Mouse (Mus musculus) myocyte (in vitro differentiated cells): ENCODE data around the gene Polr3f. TPM values are rescaled to one million over a fixed set of nuclear protein-coding genes. Genes with fewer than 3 reads are reported as not detected.

ENCODE experiments used
- H3K27me3 ChIP-seq: one replicate; pipeline ENCODE4 v1.6.1; 2011; ENCODE audit not compliant: control insufficient read depth, insufficient read depth, insufficient read length
- H3K36me3 ChIP-seq: one replicate; pipeline ENCODE4 v1.6.1; 2011; ENCODE audit not compliant: control insufficient read depth, insufficient read depth
- H3K4me2 ChIP-seq: one replicate; pipeline ENCODE4 v1.6.1; 2011; ENCODE audit warnings: low read depth, control low read depth
- H3K4me3 ChIP-seq: one replicate; pipeline ENCODE4 v1.5.1; 2011; ENCODE audit warnings: mild to moderate bottlenecking, control low read depth, moderate library complexity
- H3K79me2 ChIP-seq: one replicate; pipeline ENCODE4 v1.6.1; 2011; ENCODE audit not compliant: control insufficient read depth, insufficient read depth
- H3ac ChIP-seq: one replicate; pipeline ENCODE4 v1.6.1; 2011; ENCODE audit not compliant: control insufficient read depth, insufficient read length
- CEBPB ChIP-seq: IDR thresholded peaks from 2 replicates; pipeline ENCODE4 v1.6.1; 2011; ENCODE audit warnings: mild to moderate bottlenecking, moderate library complexity; ENCODE audit not compliant: poor library complexity, insufficient read depth, severe bottlenecking
- E2F4 ChIP-seq: IDR thresholded peaks from one replicate; pipeline ENCODE4 v1.6.1; 2011; ENCODE audit warnings: mild to moderate bottlenecking, control low read depth, moderate library complexity; ENCODE audit not compliant: insufficient read depth
- MAX ChIP-seq: IDR thresholded peaks from one replicate; pipeline ENCODE4 v1.6.1; 2011; ENCODE audit warnings: low read depth, mild to moderate bottlenecking, control low read depth
- MYOD1 ChIP-seq, 3 experiments: IDR thresholded peaks; one replicate each; pipeline ENCODE4 v1.6.1; 2011; ENCODE audit warnings: control low read depth in 2 of 3, low read depth in 2 of 3, mild to moderate bottlenecking in 2 of 3, moderate library complexity in 1 of 3; ENCODE audit not compliant: insufficient read length in 2 of 3, control insufficient read depth in 1 of 3
- MYOG ChIP-seq, 3 experiments: IDR thresholded peaks; one replicate each; pipeline ENCODE4 v1.6.1; 2011; ENCODE audit warnings: control low read depth in 2 of 3, low read depth in 2 of 3, mild to moderate bottlenecking in 2 of 3; ENCODE audit not compliant: insufficient read length in 2 of 3, control insufficient read depth in 1 of 3, insufficient read depth in 1 of 3
- POLR2A ChIP-seq: IDR thresholded peaks from one replicate; pipeline ENCODE4 v1.6.1; 2011; ENCODE audit warnings: low read depth, mild to moderate bottlenecking, control low read depth, moderate library complexity; ENCODE audit not compliant: insufficient read length
- POLR2AphosphoS2 ChIP-seq: IDR thresholded peaks from one replicate; pipeline ENCODE4 v1.6.1; 2011; ENCODE audit warnings: low read depth, control low read depth; ENCODE audit not compliant: insufficient read length
- REST ChIP-seq: IDR thresholded peaks from one replicate; pipeline ENCODE4 v1.6.1; 2011; ENCODE audit warnings: mild to moderate bottlenecking, control low read depth, moderate library complexity; ENCODE audit not compliant: insufficient read depth, insufficient read length
- SRF ChIP-seq: IDR thresholded peaks from one replicate; pipeline ENCODE4 v1.6.1; 2011; ENCODE audit warnings: low read depth; ENCODE audit not compliant: control insufficient read depth, insufficient read length
- TCF12 ChIP-seq: IDR thresholded peaks from one replicate; pipeline ENCODE4 v1.6.1; 2011; ENCODE audit warnings: mild to moderate bottlenecking, control low read depth; ENCODE audit not compliant: poor library complexity, insufficient read depth, severe bottlenecking
- TCF3 ChIP-seq: IDR thresholded peaks from one replicate; pipeline ENCODE4 v1.6.1; 2011; ENCODE audit warnings: low read depth, control low read depth; ENCODE audit not compliant: insufficient read length
- USF1 ChIP-seq: IDR thresholded peaks from one replicate; pipeline ENCODE4 v1.6.1; 2011; ENCODE audit warnings: low read depth, mild to moderate bottlenecking, control low read depth, moderate library complexity
- polyA plus RNA-seq: library from polyadenylated mRNA; unstranded; fragments of >200 nt; fragmentation: generic; extraction: Trizol; gene quantifications from one replicate; pipeline ENCODE4 v1.2.1, GENCODE M21; 2012; ENCODE audit warnings: missing spikeins

Gene Polr3f
- polyA plus RNA-seq, 1 experiment = 5.5 TPM

GRCm38 (mm10) chr2:144489342-144489741 lies 38.2 kb upstream of the Polr3f start:
- Histone ChIP-seq H3K27me3 (no peaks in the 10 kb centered on the region), H3K79me2 (no peaks in the 10 kb centered on the region), H3K4me2 (no peak overlapping the region), H3ac (no peak overlapping the region), H3K4me3 (no peak overlapping the region), H3K36me3 (no peaks in the 10 kb centered on the region)
- TF ChIP-seq TCF12 (no peak), SRF (no peak), E2F4 (no peak)

GRCm38 (mm10) chr2:144502134-144502533 lies 25.4 kb upstream of the Polr3f start:
- H3K79me2 ChIP-seq = no peaks in the 10 kb centered on the region
- TF ChIP-seq E2F4 (no peak), USF1 (no peak), MYOD1 (IDR thresholded peaks at IDR 0.05; ENCODE audit: control insufficient read depth in 1 of 3, insufficient read length in 2 of 3, low read depth in 2 of 3) (no peak), SRF (no peak), TCF12 (no peak), TCF3 (no peak), POLR2A (no peak)
- H3K27me3 ChIP-seq = peaks cover 39% of the 10 kb centered on the region

GRCm38 (mm10) chr2:144514619-144515018 lies 12.9 kb upstream of the Polr3f start:
- no peak overlapping the region for H3ac ChIP-seq
- no peaks in the 10 kb centered on the region for H3K79me2 ChIP-seq
- H3K4me3 ChIP-seq = no peak overlapping the region
- no peaks in the 10 kb centered on the region for H3K36me3 ChIP-seq
- TF ChIP-seq TCF12 (no peak), REST (no peak), TCF3 (no peak), POLR2A (no peak), POLR2AphosphoS2 (no peak), MYOG (IDR thresholded peaks at IDR 0.05; ENCODE audit: control insufficient read depth in 1 of 3, insufficient read depth in 1 of 3, insufficient read length in 2 of 3, low read depth in 2 of 3) (no peak), SRF (no peak), CEBPB (no peak), MAX (no peak), MYOD1 (IDR thresholded peaks at IDR 0.05; ENCODE audit: control insufficient read depth in 1 of 3, insufficient read length in 2 of 3, low read depth in 2 of 3) (no peak), USF1 (no peak), E2F4 (no peak)
- H3K27me3 ChIP-seq = peaks cover 14% of the 10 kb centered on the region
- H3K4me2 ChIP-seq = no peak overlapping the region

More at GRCm38 (mm10) chr2:144502134-144502533, 25.4 kb upstream of the Polr3f start:
- H3K4me2 ChIP-seq = no peak overlapping the region
- H3ac ChIP-seq = no peak overlapping the region
- H3K36me3 ChIP-seq = no peaks in the 10 kb centered on the region
- no peak overlapping the region for H3K4me3 ChIP-seq

- no peak overlapping the region for H3ac ChIP-seq
- no peak overlapping the region for H3K4me2 ChIP-seq
- TF ChIP-seq CEBPB = no peak
- no peak for TF ChIP-seq MYOD1 (IDR thresholded peaks at IDR 0.05; ENCODE audit: control insufficient read depth in 1 of 3, insufficient read length in 2 of 3, low read depth in 2 of 3)
- no peak for TF ChIP-seq USF1
- no peak for TF ChIP-seq MYOG (IDR thresholded peaks at IDR 0.05; ENCODE audit: control insufficient read depth in 1 of 3, insufficient read depth in 1 of 3, insufficient read length in 2 of 3, low read depth in 2 of 3)
- TF ChIP-seq TCF12 = no peak
- no peak for TF ChIP-seq SRF
- TF ChIP-seq POLR2A = no peak
- no peak for TF ChIP-seq MAX
- no peak for TF ChIP-seq REST
- TF ChIP-seq E2F4 = no peak
- TF ChIP-seq POLR2AphosphoS2 = no peak
- no peak for TF ChIP-seq TCF3
- H3K4me3 ChIP-seq = no peak overlapping the region
- H3K36me3 ChIP-seq = no peaks in the 10 kb centered on the region
- peaks cover 10% of the 10 kb centered on the region for H3K27me3 ChIP-seq
- no peaks in the 10 kb centered on the region for H3K79me2 ChIP-seq
Measured at GRCm38 (mm10) chr2:144519772-144520171, 7.7 kb upstream of the Polr3f start.

- H3ac ChIP-seq = no peak overlapping the region
- H3K4me3 ChIP-seq = no peak overlapping the region
- H3K27me3 ChIP-seq = no peaks in the 10 kb centered on the region
- H3K36me3 ChIP-seq = no peaks in the 10 kb centered on the region
- no peak overlapping the region for H3K4me2 ChIP-seq
- peaks cover 28% of the 10 kb centered on the region for H3K79me2 ChIP-seq
- TF ChIP-seq POLR2A (no peak), USF1 (no peak), TCF3 (no peak), E2F4 (no peak), SRF (no peak), MAX (no peak), MYOG (IDR thresholded peaks at IDR 0.05; ENCODE audit: control insufficient read depth in 1 of 3, insufficient read depth in 1 of 3, insufficient read length in 2 of 3, low read depth in 2 of 3) (no peak), CEBPB (no peak), MYOD1 (IDR thresholded peaks at IDR 0.05; ENCODE audit: control insufficient read depth in 1 of 3, insufficient read length in 2 of 3, low read depth in 2 of 3) (no peak), POLR2AphosphoS2 (no peak), REST (no peak), TCF12 (no peak)
Measured at GRCm38 (mm10) chr2:144525856-144526255, 1.7 kb upstream of the Polr3f start.
